Mouse (Mus musculus) c-Kit-positive CD71-positive TER-119-negative erythroid progenitor cells, embryonic 14.5 days (primary cell): ENCODE data around the gene Adat1.

ENCODE experiments used
- DNase-seq: peaks from one replicate; pipeline ENCODE4 v3.0.0-alpha.2; 2013; ENCODE audit warnings: low read depth

The Adat1 gene

GRCm38 (mm10) chr8:111992013-111992702, at the start of gene Adat1:
Adat1 (minus strand) TSS chr8:111992302.
- peak; percentile 78 for DNase-seq

GRCm38 (mm10) chr8:112037521-112037920, 45.4 kb upstream of the Adat1 start:
- DNase-seq, result no peak

- DNase-seq, result peak; percentile 52
Measured at GRCm38 (mm10) chr8:112034603-112035002, 42.5 kb upstream of the Adat1 start.

GRCm38 (mm10) chr8:112033071-112033470, 41.0 kb upstream of the Adat1 start:
- no peak for DNase-seq

GRCm38 (mm10) chr8:112030663-112031062, 38.6 kb upstream of the Adat1 start:
- no peak for DNase-seq

- DNase-seq, result no peak
Measured at GRCm38 (mm10) chr8:112029455-112029854, 37.4 kb upstream of the Adat1 start.

- no peak for DNase-seq
Measured at GRCm38 (mm10) chr8:112014936-112015335, 22.8 kb upstream of the Adat1 start, which contains the start of gene Gm6793. Gm6793 (minus strand) TSS chr8:112015036.

GRCm38 (mm10) chr8:112011816-112012242, 19.7 kb upstream of the Adat1 start:
- DNase-seq, result no peak

GRCm38 (mm10) chr8:112010997-112011815, 19.1 kb upstream of the Adat1 start, which contains the start of the genes Kars and Terf2ip:
Kars (minus strand) TSS chr8:112011323.
Terf2ip (plus strand) TSS chr8:112011398.
- DNase-seq, result peak; percentile 86

GRCm38 (mm10) chr8:112009558-112009957, 17.5 kb upstream of the Adat1 start:
- DNase-seq, result no peak

- DNase-seq, result no peak
Measured at GRCm38 (mm10) chr8:112007669-112008068, 15.6 kb upstream of the Adat1 start.

- DNase-seq, result no peak
Measured at GRCm38 (mm10) chr8:112005601-112006000, 13.5 kb upstream of the Adat1 start.

GRCm38 (mm10) chr8:112004754-112005153, 12.7 kb upstream of the Adat1 start:
- no peak for DNase-seq

- DNase-seq, result no peak
Measured at GRCm38 (mm10) chr8:111992703-111993039, 569 bp upstream of the Adat1 start.

GRCm38 (mm10) chr8:111991278-111991677, 824 bp downstream of the Adat1 start:
- DNase-seq, result no peak

- DNase-seq, result peak; percentile 82
Measured at GRCm38 (mm10) chr8:111989911-111990310, 2.2 kb downstream of the Adat1 start.

GRCm38 (mm10) chr8:111984511-111984910, 7.6 kb downstream of the Adat1 start:
- no peak for DNase-seq

- no peak for DNase-seq
Measured at GRCm38 (mm10) chr8:111982116-111982515, 10.0 kb downstream of the Adat1 start.

- no peak for DNase-seq
Measured at GRCm38 (mm10) chr8:111978147-111978546, 14.0 kb downstream of the Adat1 start.

GRCm38 (mm10) chr8:111976326-111976725, 15.8 kb downstream of the Adat1 start:
- no peak for DNase-seq

- no peak for DNase-seq
Measured at GRCm38 (mm10) chr8:111975706-111976105, 16.4 kb downstream of the Adat1 start.

GRCm38 (mm10) chr8:111974138-111974537, 18.0 kb downstream of the Adat1 start:
- DNase-seq, result no peak

GRCm38 (mm10) chr8:111968991-111969390, 23.1 kb downstream of the Adat1 start:
- DNase-seq, result no peak
